Mouse (Mus musculus) spleen, adult 2 months (tissue): ENCODE measurements at regions not wholly inside any gene's neighbourhood (a gene's known extent, or its start where the extent isn't known, plus 50 kb on each side); places are given as distances from the start of the nearest gene placed in this dataset.

Experiments
- CTCF ChIP-seq: fragments of 200-500 bp; IDR thresholded peaks from 2 replicates; pipeline ENCODE4 v1.5.1; 2011; ENCODE audit warnings: mild to moderate bottlenecking, inconsistent platforms; ENCODE audit not compliant: insufficient read depth, insufficient read length, insufficient replicate concordance; ENCODE audit errors: extremely low read depth
- POLR2A ChIP-seq: fragments of 200-500 bp; IDR thresholded peaks from 2 replicates; pipeline ENCODE4 v1.6.1; 2011; ENCODE audit warnings: low read depth, low read length, inconsistent platforms

DNA sequence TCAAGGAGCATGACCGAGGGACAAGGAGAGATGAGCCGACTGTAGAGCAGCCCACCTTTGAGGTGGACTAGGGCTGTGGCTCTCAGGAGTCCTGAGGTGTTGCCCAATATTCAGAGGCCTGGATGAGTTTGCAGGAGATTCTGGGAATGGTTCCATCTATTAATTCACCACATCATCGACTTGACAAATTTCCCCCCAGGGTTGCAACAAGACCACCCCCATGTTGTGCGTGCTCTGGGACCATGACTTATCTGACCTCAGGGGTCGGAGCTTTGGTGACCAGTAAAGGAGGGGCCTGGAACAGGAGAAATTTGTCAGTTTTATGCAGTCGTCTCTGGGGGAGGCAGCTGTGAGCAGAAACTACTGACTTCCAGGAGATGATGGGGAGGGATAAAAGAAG is 63.5 kb upstream of the 1600014C23Rik start:
- no peak for TF ChIP-seq CTCF
- no peak for TF ChIP-seq POLR2A
